Mouse (Mus musculus): ENCODE measurements around the gene Spr.
"Not testable (repeated sequence)": the region's sequence is repeated elsewhere in the genome, so short reads cannot be mapped to it uniquely, and the experiment has no call there.

The Spr gene

GRCm38 (mm10) chr6:85132237-85132636 lies 5.3 kb downstream of the Spr start:
- not testable (repeated sequence) for DNase-seq (ENCODE audit: low read depth, low spot score)

GRCm38 (mm10) chr6:85131673-85132072 lies 5.9 kb downstream of the Spr start:
- DNase-seq (ENCODE audit: low read depth, low spot score): no peak

- DNase-seq (ENCODE audit: low read depth, low spot score): not testable (repeated sequence)
These were observed 19.7 kb downstream of the Spr start for GRCm38 (mm10) chr6:85117545-85118511.

GRCm38 (mm10) chr6:85105033-85105615 lies 32.4 kb downstream of the Spr start:
- DNase-seq (ENCODE audit: low read depth, low spot score): no peak

- DNase-seq (ENCODE audit: low read depth, low spot score): no peak
These were observed 34.2 kb downstream of the Spr start for GRCm38 (mm10) chr6:85103321-85103720.

GRCm38 (mm10) chr6:85096441-85096840 lies 41.1 kb downstream of the Spr start:
- DNase-seq (ENCODE audit: low read depth, low spot score): no peak

GRCm38 (mm10) chr6:85087425-85087824 lies 50.1 kb downstream of the Spr start:
- no peak for DNase-seq (ENCODE audit: low read depth, low spot score)

- no peak for DNase-seq (ENCODE audit: low read depth, low spot score)
These were observed 50.9 kb downstream of the Spr start for GRCm38 (mm10) chr6:85086645-85087044.

All from brain, embryonic 18.5 days (tissue).